Mouse (Mus musculus) liver, embryonic 14.5 days (tissue): ENCODE measurements around the gene Pgc. TPM values are rescaled to one million over a fixed set of nuclear protein-coding genes. Genes with fewer than 3 reads are reported as not detected.

ENCODE experiments used
- ATAC-seq: fragments of 200-750 bp; cut with Nextera tagmentation; 2 replicates; pipeline ENCODE4 v1.8.0; 2017; ENCODE audit warnings: moderate number of reproducible peaks, mild to moderate bottlenecking, moderate library complexity; ENCODE audit not compliant: insufficient read depth
- DNase-seq, 3 experiments: peaks; one replicate each; pipeline ENCODE4 v3.0.0-alpha.2; 2012 to 2013; ENCODE audit warnings: low read depth in 3 of 3, low spot score in 3 of 3
- H3K27ac ChIP-seq: fragments of 300-500 bp; sonication (generic); 2 replicates; pipeline ENCODE4 v1.5.1; 2014; ENCODE audit warnings: moderate library complexity, mild to moderate bottlenecking, control low read depth, inconsistent platforms
- H3K27me3 ChIP-seq: fragments of 300-500 bp; sonication (generic); 2 replicates; pipeline ENCODE4 v1.6.1; 2014; ENCODE audit warnings: mild to moderate bottlenecking, low read length, moderate library complexity; ENCODE audit not compliant: control insufficient read depth, insufficient read depth
- H3K36me3 ChIP-seq: fragments of 300-500 bp; sonication (generic); replicated peaks from 2 replicates; pipeline ENCODE4 v1.6.1; 2014; ENCODE audit warnings: low read depth; ENCODE audit not compliant: control insufficient read depth, insufficient read depth
- H3K4me1 ChIP-seq, 2 experiments: fragments of 200-500 bp in 1 of 2; fragments of 300-500 bp in 1 of 2; sonication (generic) in 1 of 2; replicated peaks; 2 replicates each; pipeline ENCODE4 v1.6.1; 2012 to 2014; ENCODE audit warnings: antibody characterized with exemption in 1 of 2, inconsistent platforms in 1 of 2, low read length in 1 of 2; ENCODE audit not compliant: control insufficient read depth in 2 of 2, insufficient read depth in 2 of 2
- H3K4me2 ChIP-seq: fragments of 300-500 bp; sonication (generic); 2 replicates; pipeline ENCODE4 v1.6.1; 2014; ENCODE audit warnings: low read depth, mild to moderate bottlenecking, control low read depth, moderate library complexity
- H3K4me3 ChIP-seq, 2 experiments: fragments of 200-500 bp in 1 of 2; fragments of 300-500 bp in 1 of 2; sonication (generic) in 1 of 2; 2 replicates each; pipeline ENCODE4 v1.5.1; 2012 to 2014; ENCODE audit warnings: low read depth in 2 of 2, low read length in 2 of 2, mild to moderate bottlenecking in 2 of 2, control low read depth in 1 of 2, inconsistent platforms in 1 of 2, moderate library complexity in 1 of 2; ENCODE audit not compliant: insufficient read depth in 1 of 2
- H3K9ac ChIP-seq: fragments of 300-500 bp; sonication (generic); replicated peaks from 2 replicates; pipeline ENCODE4 v1.6.1; 2014; ENCODE audit warnings: mild to moderate bottlenecking, control low read depth, moderate library complexity
- H3K9me3 ChIP-seq: fragments of 300-500 bp; sonication (generic); 2 replicates; pipeline ENCODE4 v1.6.1; 2016; ENCODE audit warnings: low read length, mixed read lengths; ENCODE audit not compliant: control insufficient read depth
- CTCF ChIP-seq: IDR thresholded peaks from 2 replicates; pipeline ENCODE4 v1.5.1; 2016; ENCODE audit warnings: antibody characterized with exemption, low read depth, control low read depth
- EP300 ChIP-seq: IDR thresholded peaks from 2 replicates; pipeline ENCODE4 v1.6.1; 2016; ENCODE audit warnings: antibody characterized with exemption, low read depth
- WGBS: fragments of 180-500 bp; shearing (Covaris S2); extraction: QIAGEN DNeasy Blood & Tissue Kit; methylation state at CpG from one replicate; pipeline ENCODE4 v1.1.7; 2014; ENCODE audit not compliant: insufficient replicate concordance; 5-methylcytosine and 5-hydroxymethylcytosine counted together
- polyA plus RNA-seq, 2 experiments: library from polyadenylated mRNA; depleted of rRNA in 1 of 2; stranded (reverse) in 1 of 2; unstranded in 1 of 2; fragments of >200 nt; fragmentation: Nextera tagmentation in 1 of 2; extraction: Ambion mirVana in 1 of 2; gene quantifications; 2 replicates each; pipeline versions ENCODE4 v1.2.1 to v1.2.3; 2012 to 2014

Pgc gene
- polyA plus RNA-seq, 2 experiments: not detected

GRCm38 (mm10) chr17:47744746-47745368 lies 18.2 kb downstream of the Pgc start:
- peaks cover 13 to 19% of the 10 kb centered on the region in 2 experiments for H3K4me1 ChIP-seq
- no peaks in the 10 kb centered on the region for H3K36me3 ChIP-seq
- no peaks in the 10 kb centered on the region for H3K9me3 ChIP-seq
- H3K9ac ChIP-seq: no peak overlapping the region
- no peak overlapping the region for H3K27ac ChIP-seq
- no peak overlapping the region for H3K4me3 ChIP-seq
- DNase-seq (no peak), ATAC-seq (no peak)
- no peaks in the 10 kb centered on the region for H3K27me3 ChIP-seq
- WGBS: 80% methylated on average over 10 of the region's 10 CpGs
- peak; percentile 64 for TF ChIP-seq CTCF
- TF ChIP-seq EP300: no peak
- no peak overlapping the region for H3K4me2 ChIP-seq

- no peak overlapping the region for H3K9ac ChIP-seq
- no peak for DNase-seq
- H3K36me3 ChIP-seq: no peaks in the 10 kb centered on the region
- no peak overlapping the region for H3K27ac ChIP-seq
- H3K27me3 ChIP-seq: no peaks in the 10 kb centered on the region
- no peak overlapping the region for H3K4me3 ChIP-seq
- H3K4me1 ChIP-seq: peaks cover 14 to 30% of the 10 kb centered on the region in 2 experiments
- ATAC-seq: no peak
- 68% methylated on average over 14 of the region's 14 CpGs for WGBS
- TF ChIP-seq CTCF (no peak), EP300 (no peak)
- H3K4me2 ChIP-seq: no peak overlapping the region
- H3K9me3 ChIP-seq: peaks cover 2% of the 10 kb centered on the region; the same call in 1 of the 2 replicates
Measured at GRCm38 (mm10) chr17:47748791-47749553, 22.3 kb downstream of the Pgc start.

GRCm38 (mm10) chr17:47749626-47750025 lies 23.0 kb downstream of the Pgc start:
- no peak for DNase-seq
- Histone ChIP-seq H3K27me3 (no peaks in the 10 kb centered on the region), H3K36me3 (no peaks in the 10 kb centered on the region), H3K4me1 (peaks cover 15 to 35% of the 10 kb centered on the region in 2 experiments), H3K4me3 (no peak overlapping the region), H3K9ac (peak overlapping the region; percentile 7; the same call in 1 of the 2 replicates), H3K9me3 (peaks cover 2% of the 10 kb centered on the region; the same call in 1 of the 2 replicates), H3K27ac (no peak overlapping the region), H3K4me2 (no peak overlapping the region)
- TF ChIP-seq EP300 (no peak), CTCF (no peak)
- ATAC-seq: peak; percentile 56; the same call in 1 of the 2 replicates
- 45% methylated on average over 3 of the region's 3 CpGs for WGBS

GRCm38 (mm10) chr17:47750101-47750500 lies 23.5 kb downstream of the Pgc start:
- WGBS: 67% methylated on average over 6 of the region's 6 CpGs
- H3K9me3 ChIP-seq: peaks cover 2% of the 10 kb centered on the region; the same call in 1 of the 2 replicates
- no peak overlapping the region for H3K4me3 ChIP-seq
- ATAC-seq: no peak
- no peak overlapping the region for H3K9ac ChIP-seq
- H3K4me1 ChIP-seq: peaks cover 15 to 38% of the 10 kb centered on the region in 2 experiments
- H3K27me3 ChIP-seq: no peaks in the 10 kb centered on the region
- no peak for DNase-seq
- no peaks in the 10 kb centered on the region for H3K36me3 ChIP-seq
- H3K27ac ChIP-seq: no peak overlapping the region
- H3K4me2 ChIP-seq: no peak overlapping the region
- TF ChIP-seq EP300 (no peak), CTCF (no peak)

GRCm38 (mm10) chr17:47751811-47752210 lies 25.2 kb downstream of the Pgc start:
- peaks cover 15 to 38% of the 10 kb centered on the region in 2 experiments for H3K4me1 ChIP-seq
- H3K9ac ChIP-seq: no peak overlapping the region
- no peak overlapping the region for H3K4me3 ChIP-seq
- H3K36me3 ChIP-seq: no peaks in the 10 kb centered on the region
- no peak overlapping the region for H3K4me2 ChIP-seq
- WGBS: 65% methylated on average over 5 of the region's 5 CpGs
- TF ChIP-seq CTCF (peak; percentile 36), EP300 (no peak)
- no peak overlapping the region for H3K27ac ChIP-seq
- DNase-seq: no peak
- peaks cover 2% of the 10 kb centered on the region; the same call in 1 of the 2 replicates for H3K9me3 ChIP-seq
- H3K27me3 ChIP-seq: no peaks in the 10 kb centered on the region
- no peak for ATAC-seq
